Mouse (Mus musculus) fibroblast of lung, adult 2 months (primary cell): ENCODE data around the gene Fktn.

Source experiments
- DNase-seq: peaks from one replicate; pipeline ENCODE4 v3.0.0-alpha.2; 2011; ENCODE audit warnings: low read depth

The Fktn gene

GRCm38 (mm10) chr4:53826641-53827248 lies 112.9 kb downstream of the Fktn start:
- no peak for DNase-seq
